Mouse (Mus musculus) heart, postnatal 14 days (tissue): ENCODE results near the gene Xrcc5. TPM values are rescaled to one million over a fixed set of nuclear protein-coding genes. Genes with fewer than 3 reads are reported as not detected.

ENCODE experiments used
- DNase-seq, 2 experiments: peaks; one replicate each; pipeline ENCODE4 v3.0.0; 2021 to 2022
- intact Hi-C: fragments of 180-260 bp; cut with DNase I; formaldehyde crosslinking; loops from one replicate; pipeline ENCODE4 v1.15.1; 2025
- total RNA-seq, 2 experiments: library from RNA; stranded (reverse); gene quantifications; 2 replicates each; pipeline ENCODE4 v1.2.3; 2021

The Xrcc5 gene
- total RNA-seq, 2 experiments from 2014 or later = 11.7 to 12.6 TPM

DNA sequence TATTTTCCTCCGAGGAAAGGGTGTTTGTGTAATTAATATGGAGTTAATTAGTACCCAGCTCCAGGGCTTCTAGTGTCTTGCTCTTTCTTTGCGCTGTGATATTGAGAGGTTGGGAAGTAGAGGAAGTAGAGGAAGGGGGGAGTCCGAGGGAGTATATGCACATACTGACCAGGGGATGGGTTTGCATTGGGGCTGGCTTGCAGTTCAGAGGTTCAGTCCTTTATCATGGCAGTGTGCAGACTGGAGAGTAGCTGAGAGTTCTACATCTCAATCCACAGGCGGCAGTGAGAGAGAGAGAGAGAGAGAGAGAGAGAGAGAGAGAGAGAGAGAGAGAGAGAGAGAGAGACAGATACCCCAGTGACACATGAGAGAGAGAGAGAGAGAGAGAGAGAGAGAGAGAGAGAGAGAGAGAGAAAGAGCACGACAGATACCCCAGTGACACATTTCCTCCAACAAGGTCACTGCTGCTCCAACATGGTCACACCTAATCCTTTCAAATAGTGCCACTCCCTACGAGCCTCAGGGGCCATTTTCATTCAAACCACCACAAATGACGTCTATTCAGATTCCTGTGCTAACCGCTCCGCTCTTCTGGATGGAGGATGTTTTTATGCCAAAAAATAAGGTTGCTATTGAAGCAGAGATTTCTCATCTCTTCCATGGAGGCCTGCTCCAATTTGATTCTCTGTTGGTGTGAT lies 5.6 kb downstream of the Xrcc5 start:
- intact Hi-C loops = loop anchor here (2.0 to 10.0 kb wide), 2 partner anchors 402 to 542 kb away; partner anchors contain the start of gene Rpl37a
- no peak for DNase-seq

DNA sequence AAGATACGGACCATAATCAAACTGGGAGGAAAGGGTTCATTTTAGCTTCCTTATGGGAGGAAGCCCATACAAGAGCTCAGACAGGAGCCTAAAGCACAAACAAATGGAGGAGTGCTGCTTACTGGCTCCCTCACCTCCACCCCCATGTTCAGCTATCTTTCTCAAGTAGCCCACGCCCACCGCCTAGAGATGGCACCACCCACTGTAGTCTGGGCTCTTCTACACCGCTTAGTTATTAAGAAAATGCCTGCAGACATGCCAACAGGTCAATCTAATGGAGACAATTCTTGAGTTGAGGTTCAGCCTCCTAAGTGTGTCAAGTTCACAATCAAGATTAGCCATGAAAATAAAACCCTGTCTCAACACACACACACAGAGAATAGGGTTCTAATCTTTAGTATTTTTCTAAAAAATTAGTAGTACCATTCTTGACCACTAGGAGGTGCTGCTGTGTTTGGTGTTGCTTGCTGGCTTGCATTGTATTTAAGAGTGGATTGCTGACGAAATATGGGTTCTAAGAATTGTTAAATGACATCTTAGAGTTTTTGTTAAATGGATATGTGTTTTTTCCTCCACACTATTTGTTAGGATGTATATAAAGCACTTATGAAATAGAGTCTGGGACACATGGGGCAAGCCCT lies 6.3 kb downstream of the Xrcc5 start:
- no peak for DNase-seq
- intact Hi-C loops = loop anchor here (2.0 to 10.0 kb wide), 2 partner anchors 401 to 541 kb away; partner anchors contain the start of gene Rpl37a

DNA sequence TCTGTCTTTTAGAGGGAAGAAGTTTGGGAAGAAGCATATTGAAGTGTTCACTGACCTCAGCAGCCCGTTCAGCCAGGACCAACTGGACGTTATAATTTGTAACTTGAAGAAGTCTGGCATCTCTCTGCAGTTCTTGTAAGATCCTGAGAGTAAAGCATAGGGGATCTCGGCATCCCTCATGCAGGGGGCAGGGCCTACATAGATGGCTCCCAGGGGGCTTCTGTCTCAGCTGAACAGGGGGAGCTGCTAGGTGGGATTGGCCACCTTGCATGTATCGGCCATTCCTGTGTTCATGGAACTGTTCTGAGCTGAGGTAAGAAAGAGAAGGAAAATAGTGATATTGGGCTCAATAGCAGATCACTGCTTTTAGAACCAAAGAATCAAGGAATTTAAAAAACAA lies 8.2 kb downstream of the Xrcc5 start:
- no peak for DNase-seq
- intact Hi-C loops = loop anchor here (5.0 to 10.0 kb wide), 2 partner anchors 262 to 399 kb away; partner anchors contain the start of gene Rpl37a

DNA sequence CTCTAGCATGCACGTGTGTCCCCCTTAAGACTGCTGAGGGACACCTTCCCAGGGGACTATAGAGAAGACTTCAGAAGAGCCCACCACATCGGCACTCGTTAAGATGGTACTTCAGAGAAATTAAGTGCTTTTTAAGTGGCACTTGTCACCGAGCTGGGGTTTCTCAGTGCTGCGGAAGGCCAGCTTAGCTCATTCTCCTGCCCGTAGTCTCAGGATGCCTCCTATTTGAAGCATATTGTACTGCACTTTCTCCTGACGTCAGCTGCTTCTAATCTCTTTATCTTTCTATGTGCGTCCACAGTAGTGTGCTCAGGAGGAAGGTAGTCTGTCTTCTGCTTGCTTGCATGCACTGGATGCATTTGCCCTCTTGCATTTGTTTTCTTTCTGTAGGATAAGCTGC lies 9.2 kb downstream of the Xrcc5 start:
- intact Hi-C loops = loop anchor here (5.0 to 10.0 kb wide), 2 partner anchors 261 to 398 kb away; partner anchors contain the start of gene Rpl37a
- no peak for DNase-seq

DNA sequence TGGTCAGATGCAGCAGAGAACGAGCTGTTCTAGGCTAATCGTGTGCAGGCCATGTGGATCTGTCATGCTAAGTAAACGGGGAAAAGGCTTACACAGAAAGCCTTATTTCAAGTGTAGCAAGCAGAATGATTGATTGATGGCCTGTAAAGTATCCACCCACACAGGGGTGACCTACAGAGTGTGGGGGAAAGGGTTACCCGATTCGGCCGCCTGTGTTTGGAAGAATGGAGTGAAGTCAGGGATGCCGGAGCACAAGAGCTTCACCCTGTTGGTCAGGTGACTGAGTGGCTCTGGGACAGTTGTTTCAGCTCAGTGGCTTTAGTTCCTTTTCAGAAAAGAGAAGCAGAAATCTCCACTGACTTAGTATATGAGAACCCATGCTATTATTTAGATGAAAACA lies 9.7 kb downstream of the Xrcc5 start:
- DNase-seq = no peak
- intact Hi-C loops = loop anchor here (5.0 to 10.0 kb wide), 2 partner anchors 260 to 398 kb away; partner anchors contain the start of gene Rpl37a

DNA sequence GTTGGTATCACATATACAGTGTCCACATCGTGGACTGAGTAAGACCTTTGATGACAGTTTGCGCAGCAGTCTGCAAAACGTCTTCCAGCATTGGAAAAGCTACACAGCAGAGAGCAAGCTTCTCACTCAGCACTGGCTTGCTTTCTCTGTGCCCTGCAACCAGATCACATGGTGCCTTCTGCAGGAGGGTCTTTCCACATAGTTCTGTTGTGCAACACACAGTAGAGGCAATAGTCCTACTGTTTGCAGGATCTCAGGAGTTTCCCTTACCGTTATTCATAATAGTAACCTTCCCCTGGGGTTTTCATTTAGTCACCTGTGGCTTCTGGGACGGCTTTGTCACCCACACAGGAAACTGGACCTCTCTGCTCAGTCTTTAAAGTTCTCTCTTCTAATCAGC lies 13.5 kb downstream of the Xrcc5 start:
- intact Hi-C loops = no loop called here
- DNase-seq = no peak

DNA sequence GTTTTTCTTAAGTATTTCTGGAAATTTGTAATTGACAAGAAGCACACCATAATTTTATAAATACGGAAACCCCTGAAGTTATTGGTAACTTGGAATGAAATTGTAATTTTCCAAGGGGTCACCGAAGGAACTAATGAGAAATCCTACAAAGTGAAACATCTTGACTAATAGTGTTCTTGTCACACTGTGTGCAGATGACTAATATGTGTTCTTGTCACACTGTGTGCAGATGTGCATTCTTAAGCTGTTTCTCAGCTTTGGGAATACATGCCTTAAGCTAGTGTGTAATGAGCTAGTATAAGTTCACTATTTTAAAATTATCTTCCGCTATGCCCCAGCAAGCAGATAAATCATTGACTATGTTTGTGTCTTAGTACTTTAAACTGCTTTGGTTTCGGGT lies 16.0 kb downstream of the Xrcc5 start:
- intact Hi-C loops = no loop called here
- DNase-seq = no peak

DNA sequence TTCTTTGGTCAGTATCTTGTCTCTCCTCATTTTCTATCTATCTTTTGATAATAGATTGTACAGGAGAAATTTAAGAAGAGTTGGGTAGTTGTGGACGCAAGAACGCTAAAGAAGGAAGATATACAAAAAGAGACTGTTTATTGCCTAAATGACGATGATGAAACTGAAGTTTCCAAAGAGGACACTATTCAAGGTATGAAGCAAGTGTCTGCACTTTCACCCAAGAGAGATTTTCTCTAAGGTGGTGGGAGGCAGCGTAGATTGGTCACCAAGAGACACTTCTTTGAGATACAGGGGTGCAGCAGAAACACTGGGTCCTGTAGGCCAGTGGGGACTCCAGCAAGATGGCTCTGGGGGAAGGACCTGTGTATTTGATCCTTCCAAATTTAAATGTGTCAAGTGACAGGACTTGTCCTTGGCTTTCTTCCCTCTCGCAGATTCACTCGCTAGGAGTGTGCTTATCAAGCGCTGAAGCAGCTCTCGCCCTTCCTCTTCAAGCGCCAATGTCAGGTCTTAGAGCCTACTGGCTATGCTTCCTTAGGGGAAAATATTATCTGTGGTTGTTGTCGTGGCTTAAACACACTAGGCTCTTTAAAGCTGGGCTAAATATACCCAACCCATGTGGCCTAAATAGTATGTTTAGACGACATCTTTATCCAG lies 19.1 kb downstream of the Xrcc5 start:
- intact Hi-C loops = no loop called here
- peak; percentile 3 to 9 for DNase-seq

DNA sequence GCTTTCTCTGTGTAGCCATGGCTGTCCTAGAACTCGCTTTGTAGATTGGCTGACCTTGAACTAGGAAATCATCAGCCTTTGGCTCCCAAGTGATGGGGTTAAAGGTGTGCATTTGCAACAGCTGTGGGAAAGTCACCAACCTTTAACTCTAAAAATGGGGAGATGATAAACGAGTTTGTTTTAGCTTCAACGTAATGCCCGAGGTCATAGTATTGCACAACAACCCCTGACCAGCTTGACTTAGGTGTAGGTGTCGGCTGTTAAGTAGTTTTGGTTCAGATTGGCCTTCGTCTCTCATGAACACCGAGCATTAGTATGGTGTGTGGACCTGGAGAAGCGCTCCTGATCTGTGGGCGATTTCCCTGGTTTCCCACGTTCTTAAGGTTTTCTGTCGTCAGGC lies 27.6 kb downstream of the Xrcc5 start:
- intact Hi-C loops = no loop called here

DNA sequence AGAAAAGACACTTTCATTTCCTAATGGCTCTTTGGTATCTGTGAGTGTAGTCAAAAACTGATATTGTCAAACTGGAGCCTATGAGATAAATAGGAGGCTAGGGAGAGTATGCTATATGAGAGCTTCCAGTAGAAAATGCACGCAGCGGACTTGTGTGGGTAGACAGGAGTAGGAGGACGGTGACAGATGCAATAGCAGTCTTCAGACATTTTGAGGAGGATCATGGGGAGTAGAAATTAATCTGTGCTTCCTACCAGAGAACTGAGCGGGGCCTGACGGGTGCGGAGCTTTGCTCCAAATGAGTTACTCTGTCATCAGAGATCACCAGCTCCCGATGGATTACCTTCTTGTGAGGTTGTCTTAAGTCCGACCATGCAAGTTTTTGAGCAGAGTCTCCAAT lies 29.6 kb downstream of the Xrcc5 start:
- intact Hi-C loops = no loop called here
- no peak for DNase-seq

More for the DNA sequence above, 27.6 kb downstream of the Xrcc5 start:
- no peak for DNase-seq

DNA sequence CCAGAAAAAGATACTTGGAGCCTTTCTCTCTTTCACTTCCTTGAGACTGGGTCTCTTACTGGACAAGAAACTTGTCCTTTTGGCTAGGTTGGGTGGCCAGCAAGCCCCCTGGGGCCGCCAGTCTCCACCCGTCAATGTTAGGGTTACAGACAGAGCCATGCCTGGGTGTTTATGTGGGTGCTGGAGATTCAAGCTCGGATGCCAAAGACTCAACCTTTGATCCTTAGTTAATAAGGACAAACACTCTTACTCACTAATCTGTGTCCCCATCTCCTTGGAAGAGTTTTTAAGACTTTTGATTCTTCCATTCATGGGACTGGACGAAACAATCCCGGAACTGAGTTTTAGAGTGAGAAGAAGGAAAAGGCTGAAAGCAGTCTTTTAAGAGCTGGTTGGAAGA lies 31.1 kb downstream of the Xrcc5 start:
- no peak for DNase-seq
- intact Hi-C loops = no loop called here

DNA sequence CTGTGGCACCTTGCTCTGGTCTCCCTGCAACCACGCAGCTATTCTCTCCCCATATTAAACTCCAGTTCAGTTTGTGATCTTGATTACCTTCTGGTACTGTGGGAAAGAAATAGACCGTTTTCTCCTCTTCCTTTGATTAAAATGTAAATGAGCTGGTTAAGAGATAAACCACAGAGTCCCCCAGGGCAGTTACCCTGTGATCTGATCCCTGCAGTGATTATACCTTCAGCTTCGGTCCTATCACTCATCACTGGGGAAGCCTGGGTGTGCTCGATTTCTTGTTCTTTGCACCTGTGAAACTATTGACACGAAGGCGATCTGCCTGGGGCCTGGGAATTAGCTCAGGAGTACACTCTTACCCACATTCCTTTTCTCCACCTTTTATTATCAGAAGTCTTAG lies 40.7 kb downstream of the Xrcc5 start:
- intact Hi-C loops = no loop called here
- no peak for DNase-seq

DNA sequence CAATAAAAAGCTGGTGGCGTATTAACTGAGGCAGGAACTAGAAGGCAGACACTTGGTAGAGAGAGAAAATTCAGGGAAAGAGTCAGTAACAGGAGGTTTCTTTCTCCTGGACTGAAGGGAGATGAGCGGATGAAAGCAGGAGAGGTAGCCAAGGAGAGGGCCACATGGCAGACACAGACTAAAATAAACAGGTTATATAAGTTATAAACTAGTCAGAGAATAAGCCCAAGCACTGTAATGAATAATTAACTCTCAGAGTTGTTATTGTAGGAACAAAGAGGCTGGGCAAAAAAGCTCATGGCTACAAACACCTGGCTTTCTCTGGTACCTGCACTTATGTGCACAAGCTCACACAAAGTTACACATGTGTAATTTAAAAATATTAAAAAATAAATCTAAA lies 47.6 kb downstream of the Xrcc5 start:
- intact Hi-C loops = no loop called here
- no peak for DNase-seq

DNA sequence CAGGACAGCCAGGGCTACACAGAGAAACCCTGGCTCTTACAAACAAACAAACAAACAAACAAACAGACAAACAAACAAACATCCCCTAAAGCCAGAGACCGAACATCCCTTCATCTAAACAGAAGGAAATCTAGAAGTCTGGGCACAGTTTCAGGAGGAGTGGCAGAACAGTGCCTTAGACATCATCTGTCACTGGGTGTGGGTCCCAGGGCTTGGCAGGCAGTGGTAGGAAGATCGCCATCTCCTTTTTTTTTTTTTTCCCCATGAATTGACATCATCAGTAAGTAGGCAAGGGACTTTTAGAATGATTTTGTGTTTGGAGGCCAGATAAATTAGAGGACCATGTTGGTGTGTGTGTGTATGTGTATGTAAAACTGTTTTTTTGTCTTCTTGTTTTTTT lies 51.0 kb downstream of the Xrcc5 start:
- DNase-seq = no peak
- intact Hi-C loops = no loop called here

DNA sequence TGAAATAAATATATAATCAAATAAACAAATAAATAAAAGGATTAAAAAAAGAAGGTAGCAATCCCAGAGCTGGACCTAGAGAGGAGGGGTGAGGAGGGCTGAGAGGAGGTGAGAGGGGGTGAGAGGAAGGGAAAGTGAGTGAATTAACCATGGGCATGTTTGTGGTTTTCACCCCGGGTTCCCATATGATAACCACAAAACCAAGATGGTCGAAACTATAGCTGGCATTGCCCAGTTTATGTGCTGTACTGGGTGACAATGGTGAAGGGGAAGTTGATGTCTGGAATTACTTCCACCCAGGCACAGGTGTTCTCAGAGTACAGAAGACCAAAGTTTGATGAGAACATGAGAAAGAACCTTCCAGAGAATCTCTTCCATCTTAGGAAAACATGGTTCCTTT lies 52.2 kb downstream of the Xrcc5 start:
- no peak for DNase-seq
- intact Hi-C loops = no loop called here

DNA sequence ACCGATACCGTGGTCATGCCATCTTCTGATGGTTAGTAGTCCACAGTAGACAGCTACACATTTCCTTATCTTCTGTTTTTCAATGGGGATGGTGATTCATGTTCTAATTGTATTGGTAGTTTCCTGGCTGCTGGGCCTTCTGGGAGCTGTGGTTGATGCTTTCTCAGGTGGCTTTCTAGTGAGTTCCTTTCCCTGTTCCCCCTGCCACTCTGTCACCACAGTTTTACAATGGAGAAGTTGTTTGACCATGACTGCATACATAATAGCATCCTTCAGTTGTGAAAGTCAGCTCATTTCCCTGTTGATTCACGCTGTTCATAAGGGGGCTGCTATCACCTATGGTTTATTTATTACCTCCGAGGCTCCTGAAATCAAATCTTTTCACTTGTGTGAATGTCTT lies 53.6 kb downstream of the Xrcc5 start:
- intact Hi-C loops = no loop called here
- no peak for DNase-seq

DNA sequence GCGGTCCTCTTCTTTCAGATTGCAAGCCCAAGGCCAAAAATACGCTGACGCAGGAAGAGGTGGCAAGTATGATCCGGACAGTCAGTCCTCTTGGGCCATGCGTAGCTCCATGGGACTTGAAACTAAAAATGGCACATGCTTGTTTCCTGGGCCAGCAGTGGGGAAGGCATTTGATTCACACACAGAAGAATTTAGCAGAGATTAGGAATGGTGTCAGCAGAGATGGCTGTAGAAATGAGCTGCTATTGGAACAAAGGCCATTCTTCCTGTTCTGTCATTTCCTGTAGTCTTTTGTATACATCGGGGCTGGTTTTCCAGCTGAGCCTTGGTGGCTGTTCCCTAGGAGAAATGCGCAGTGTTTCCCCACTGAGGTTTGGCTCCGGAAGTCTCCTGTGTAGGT lies 57.4 kb downstream of the Xrcc5 start:
- no peak for DNase-seq
- intact Hi-C loops = no loop called here

DNA sequence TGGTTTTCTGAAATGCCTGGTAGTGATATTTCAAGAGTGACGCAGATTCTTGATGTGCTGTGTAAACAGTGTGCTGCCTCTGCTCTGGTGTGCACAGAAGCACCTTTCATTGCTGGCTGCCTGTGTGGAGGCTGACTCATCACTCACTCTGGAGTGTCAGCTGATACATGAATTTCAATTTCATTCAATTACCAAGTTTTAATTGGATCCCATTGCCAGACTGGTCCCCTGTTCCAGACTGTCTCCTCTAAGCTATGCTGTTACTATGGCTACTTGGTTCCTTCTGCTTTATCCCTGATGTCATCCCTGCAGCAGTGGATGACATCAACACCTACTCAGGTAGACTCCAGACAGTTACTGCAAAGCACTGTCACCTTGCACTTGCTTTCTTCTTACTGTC lies 65.3 kb downstream of the Xrcc5 start:
- DNase-seq = no peak
- intact Hi-C loops = no loop called here

DNA sequence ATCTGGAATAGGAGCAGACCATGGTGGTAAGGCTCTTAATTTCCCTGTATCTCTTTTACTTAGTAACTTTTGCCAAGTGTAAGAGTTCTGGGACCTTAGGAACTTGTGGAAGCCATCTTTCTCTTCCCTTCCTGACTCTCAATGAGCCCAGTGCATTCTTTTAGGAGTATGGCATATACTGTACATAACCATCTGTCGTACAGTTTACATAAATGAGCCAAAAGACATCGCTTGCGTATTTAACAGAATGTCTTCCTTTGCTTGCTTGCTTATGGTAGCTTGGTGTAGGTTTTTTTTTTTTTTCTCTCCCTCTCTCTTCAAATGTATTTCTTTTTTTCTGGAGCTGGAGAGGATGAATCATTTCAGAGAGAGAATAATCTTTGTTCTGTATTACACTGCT lies 65.7 kb downstream of the Xrcc5 start:
- intact Hi-C loops = no loop called here
- DNase-seq = no peak

DNA sequence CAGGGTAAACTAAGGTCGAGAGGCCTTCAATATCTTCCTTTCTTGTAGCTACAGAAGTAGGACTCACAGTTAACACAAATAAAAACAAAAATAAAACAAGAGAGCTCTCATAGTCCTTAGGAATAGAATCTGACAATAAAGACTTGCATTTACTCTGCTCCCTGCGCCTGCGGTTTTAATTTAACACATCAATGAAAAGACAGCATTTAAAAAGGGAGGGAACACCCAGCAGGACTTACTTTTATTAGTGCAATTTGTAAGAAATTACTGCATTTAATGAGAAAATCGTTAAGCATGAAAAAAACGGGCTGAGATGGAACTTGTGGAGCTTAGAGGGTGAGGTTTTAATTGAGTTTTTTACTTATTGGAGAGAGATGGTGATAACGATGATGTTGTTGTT lies 66.4 kb downstream of the Xrcc5 start:
- DNase-seq = no peak
- intact Hi-C loops = no loop called here

DNA sequence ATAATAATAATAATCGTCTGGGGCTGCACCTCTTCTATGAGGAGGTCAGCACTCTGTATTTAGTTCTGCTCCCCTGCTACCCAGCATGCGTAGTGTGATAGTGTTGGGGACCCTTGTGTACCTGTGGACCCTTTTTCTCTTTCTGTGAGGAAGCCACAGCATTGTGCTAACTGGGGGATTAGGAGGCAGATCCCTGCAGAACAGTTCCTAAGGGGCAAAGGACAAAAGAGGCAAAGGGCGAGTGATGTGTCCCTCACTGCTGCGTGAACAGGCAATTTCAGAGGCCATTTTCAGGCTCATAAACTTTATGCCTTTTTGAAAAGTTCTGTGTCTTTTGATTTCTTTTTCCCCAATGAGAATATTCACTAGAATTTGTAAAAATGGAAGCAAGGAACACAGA lies 66.8 kb downstream of the Xrcc5 start:
- DNase-seq = no peak
- intact Hi-C loops = no loop called here

DNA sequence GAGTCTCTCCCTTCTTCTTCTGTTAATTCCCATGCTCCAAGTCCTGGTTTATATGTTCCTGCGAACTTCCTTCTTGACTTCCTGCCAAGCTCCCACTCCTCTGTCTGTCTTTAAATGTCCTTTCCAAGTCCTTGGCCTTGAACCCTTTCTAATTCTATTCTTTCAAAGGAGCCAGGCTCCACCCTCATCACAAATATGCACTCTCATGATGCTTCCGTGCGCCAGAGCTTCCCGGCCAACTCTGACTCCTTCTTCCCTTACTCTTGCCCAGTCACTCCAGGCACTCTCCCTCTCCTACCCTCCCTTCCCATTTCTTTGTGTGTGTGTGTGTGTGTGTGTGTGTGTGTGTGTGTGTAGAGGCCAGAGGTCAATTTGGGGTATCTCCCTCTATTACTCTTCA lies 70.9 kb downstream of the Xrcc5 start:
- no peak for DNase-seq
- intact Hi-C loops = no loop called here
